Comparison of ENCODE assay signal across 10 mouse cellular contexts in genomic region chr2:70097229-70098095, GRCm38 (mm10). TPM values are rescaled to one million over a fixed set of nuclear protein-coding genes. Genes with fewer than 3 reads are reported as not detected.
DNase-seq lines count a peak whose midpoint lies in the region; ATAC-seq and TF ChIP-seq lines count a peak whose summit lies in the region.
"Had no signal": no experiment of that assay in that cellular context is flagged by ENCODE, and none has a peak within 500 bp of the region (broad histone marks: within the 10 kb centered on the region; RNA-seq: fewer than 3 reads in every experiment).

No protein-coding gene starts in this region.

- TF ChIP-seq CTCF in hindbrain, postnatal 0 days (IDR thresholded peaks at IDR 0.05; ENCODE audit: low read depth) = no peak
- TF ChIP-seq CTCF in lung, adult 2 months (IDR thresholded peaks at IDR 0.05; ENCODE audit: insufficient read depth, low read length) = no peak

- no peak for TF ChIP-seq POLR2A in lung, adult 2 months (IDR thresholded peaks at IDR 0.05; ENCODE audit: borderline replicate concordance, extremely low read depth, low read depth, low read length)

- no peaks in the 10 kb centered on the region for H3K36me3 ChIP-seq in midbrain, embryonic 14.5 days (ENCODE audit: control insufficient read depth, insufficient read depth, low read length)
- H3K36me3 ChIP-seq in midbrain, embryonic 10.5 days = no peaks in the 10 kb centered on the region
- no peaks in the 10 kb centered on the region for H3K36me3 ChIP-seq in hindbrain, postnatal 0 days (ENCODE audit: insufficient read depth, low read length)
- H3K36me3 ChIP-seq: liver, embryonic 15.5 days had no signal

- no peak overlapping the region for H3K4me3 ChIP-seq in midbrain, embryonic 14.5 days (replicated peaks; ENCODE audit: low read depth, low read length)
- H3K4me3 ChIP-seq in midbrain, embryonic 10.5 days = no peak overlapping the region
- no peak overlapping the region for H3K4me3 ChIP-seq in hindbrain, postnatal 0 days (ENCODE audit: low read length)
- no peak overlapping the region for H3K4me3 ChIP-seq in lung, adult 2 months (replicated peaks; ENCODE audit: extremely low read depth, low read depth, low read length)
- H3K4me3 ChIP-seq: liver, embryonic 15.5 days had no signal

- no peaks in the 10 kb centered on the region for H3K9me3 ChIP-seq in midbrain, embryonic 14.5 days (ENCODE audit: control insufficient read depth, low read length)
- no peaks in the 10 kb centered on the region for H3K9me3 ChIP-seq in midbrain, embryonic 10.5 days (replicated peaks)
- no peaks in the 10 kb centered on the region for H3K9me3 ChIP-seq in hindbrain, postnatal 0 days (ENCODE audit: low read length)
- H3K9me3 ChIP-seq: liver, embryonic 15.5 days had no signal

- intact Hi-C loops in left cerebral cortex, postnatal 14 days (cut with DNase I) = no loop called here
- intact Hi-C loops in gastrocnemius, postnatal 14 days (cut with DNase I; ENCODE audit: low total_unique reads) = no loop called here
- intact Hi-C loops in gastrocnemius, postnatal 36 days (cut with DNase I) = no loop called here

- DNase-seq in midbrain, embryonic 14.5 days = peak; percentile 80
- no peak for DNase-seq in midbrain, embryonic 10.5 days (ENCODE audit: low spot score)
- DNase-seq in hindbrain, postnatal 0 days (ENCODE audit: low spot score) = peak; percentile 68
- peak; percentile 69 to 74 for DNase-seq in left cerebral cortex, postnatal 14 days (ENCODE audit: low spot score in 2 of 2)
- no peak for DNase-seq in gastrocnemius, postnatal 14 days
- DNase-seq in gastrocnemius, postnatal 36 days = no peak
- DNase-seq in lung, adult 2 months = no peak

- H3K4me2 ChIP-seq in midbrain, embryonic 14.5 days (ENCODE audit: low read length) = peak overlapping the region; percentile 8; the same call in 1 of the 2 replicates
- H3K4me2 ChIP-seq in hindbrain, postnatal 0 days (ENCODE audit: low read depth, low read length) = no peak overlapping the region
- H3K4me2 ChIP-seq: heart, embryonic 11.5 days; liver, embryonic 15.5 days had no signal

- H3K27me3 ChIP-seq in midbrain, embryonic 14.5 days (ENCODE audit: control insufficient read depth, insufficient read depth, low read length) = no peaks in the 10 kb centered on the region
- H3K27me3 ChIP-seq in midbrain, embryonic 10.5 days (ENCODE audit: low read depth, poor library complexity, severe bottlenecking) = no peaks in the 10 kb centered on the region
- no peaks in the 10 kb centered on the region for H3K27me3 ChIP-seq in hindbrain, postnatal 0 days (ENCODE audit: insufficient read depth, low read length)
- H3K27me3 ChIP-seq: liver, embryonic 15.5 days had no signal

- no peak overlapping the region for H3K9ac ChIP-seq in midbrain, embryonic 14.5 days (replicated peaks; ENCODE audit: low read length)
- H3K9ac ChIP-seq in hindbrain, postnatal 0 days (replicated peaks; ENCODE audit: low read length) = no peak overlapping the region
- H3K9ac ChIP-seq: liver, embryonic 15.5 days had no signal

- peaks cover 11% of the 10 kb centered on the region for H3K4me1 ChIP-seq in midbrain, embryonic 14.5 days (ENCODE audit: control insufficient read depth, insufficient read depth, low read length)
- H3K4me1 ChIP-seq in midbrain, embryonic 10.5 days = peaks cover 17% of the 10 kb centered on the region
- H3K4me1 ChIP-seq in hindbrain, postnatal 0 days (ENCODE audit: insufficient read depth, low read length) = peaks cover 8% of the 10 kb centered on the region; the same call in 1 of the 2 replicates
- H3K4me1 ChIP-seq in lung, adult 2 months (ENCODE audit: control insufficient read depth, insufficient read depth, low read length) = no peaks in the 10 kb centered on the region
- H3K4me1 ChIP-seq: liver, embryonic 15.5 days had no signal

- 71% methylated on average over 15 of the region's 15 CpGs for WGBS in midbrain, embryonic 14.5 days
- 81% methylated on average over 15 of the region's 15 CpGs for WGBS in midbrain, embryonic 10.5 days
- 63% methylated on average over 15 of the region's 15 CpGs for WGBS in hindbrain, postnatal 0 days
- WGBS in lung, adult 2 months = 70% methylated on average over 15 of the region's 15 CpGs

- H3K27ac ChIP-seq in midbrain, embryonic 14.5 days (replicated peaks; ENCODE audit: low read depth, low read length) = peak overlapping the region; percentile 77
- H3K27ac ChIP-seq in midbrain, embryonic 10.5 days (replicated peaks) = no peak overlapping the region
- peak overlapping the region; percentile 13; the same call in 1 of the 2 replicates for H3K27ac ChIP-seq in hindbrain, postnatal 0 days
- H3K27ac ChIP-seq: liver, embryonic 15.5 days had no signal

- ATAC-seq in midbrain, embryonic 14.5 days (ENCODE audit: low FRiP score, low TSS enrichment) = no peak; the same call in 1 of the 2 replicates
- peak; percentile 74 for ATAC-seq in hindbrain, postnatal 0 days
- ATAC-seq: intestine, embryonic 16.5 days had no signal

RNA-seq across cellular contexts. Expression of gene Myo3b, which starts 58.5 kb away (rescaled TPM):
- polyA plus RNA-seq in midbrain, embryonic 14.5 days (2014; fragmentation: Nextera tagmentation; extraction: Ambion mirVana) = 0.28 and 0.43 TPM in 2 replicates
- not detected in 2 replicates for polyA plus RNA-seq in midbrain, embryonic 10.5 days (2016; fragmentation: Nextera tagmentation; extraction: Ambion mirVana)
- total RNA-seq in hindbrain, postnatal 0 days (2014; rRNA removed) = 0.47 and 0.97 TPM in 2 replicates
- 0.09 and 0.16 TPM in 2 replicates for polyA plus RNA-seq in hindbrain, postnatal 0 days (2015; fragmentation: Nextera tagmentation; extraction: Ambion mirVana)
- 1 to 10 TPM; 1.0 to 1.1 TPM for total RNA-seq in left cerebral cortex, postnatal 14 days (2021)
- total RNA-seq in gastrocnemius, postnatal 14 days (2021) = not detected
- not detected for total RNA-seq in gastrocnemius, postnatal 36 days (2021)
- polyA plus RNA-seq in lung, adult 2 months (2012; rRNA removed) = 0.19 and 0.23 TPM in 2 replicates
- polyA plus RNA-seq: liver, embryonic 15.5 days had no signal

Comparison
In these comparisons a context has a peak if more than half of its experiments do, and no peak if none do; other contexts are left out.
1. DNase-seq: peak in midbrain, embryonic 14.5 days (single experiment), hindbrain, postnatal 0 days (single experiment) and left cerebral cortex, postnatal 14 days (2 of 2); none in midbrain, embryonic 10.5 days (single experiment), gastrocnemius, postnatal 14 days (single experiment), gastrocnemius, postnatal 36 days (0 of 2) and lung, adult 2 months (single experiment).